Mouse (Mus musculus): ENCODE measurements around the gene Znhit2. TPM values are rescaled to one million over a fixed set of nuclear protein-coding genes. Genes with fewer than 3 reads are reported as not detected.

The Znhit2 gene
- polyA plus RNA-seq, 1 experiment from 2014 or later: 31.0 TPM

Small RNA genes lying within 50 kb of the gene (microRNA-seq; reads per million reads assigned to microRNA genes)
- 1.7 reads per million for gene Mir6988

Other genes with a start within 250 kb of the Znhit2 start
- 20.9 and 21.5 TPM in 2 replicates for gene Frmd8, start 185.9 kb upstream of the Znhit2 start, polyA plus RNA-seq (2015; fragmentation: Nextera tagmentation; extraction: Ambion mirVana)
- 1.5 and 2.0 TPM in 2 replicates for gene Slc25a45, start 183.4 kb upstream of the Znhit2 start, polyA plus RNA-seq (2015; fragmentation: Nextera tagmentation; extraction: Ambion mirVana)
- gene Tigd3, start 167.0 kb upstream of the Znhit2 start, polyA plus RNA-seq (2015; fragmentation: Nextera tagmentation; extraction: Ambion mirVana): 11.0 and 13.7 TPM in 2 replicates
- gene Dpf2, start 148.2 kb upstream of the Znhit2 start, polyA plus RNA-seq (2015; fragmentation: Nextera tagmentation; extraction: Ambion mirVana): 124 and 126 TPM in 2 replicates
- 11.1 and 12.4 TPM in 2 replicates for gene Cdc42ep2, start 136.4 kb upstream of the Znhit2 start, polyA plus RNA-seq (2015; fragmentation: Nextera tagmentation; extraction: Ambion mirVana)
- 31.9 and 34.2 TPM in 2 replicates for gene Pola2, start 97.0 kb upstream of the Znhit2 start, polyA plus RNA-seq (2015; fragmentation: Nextera tagmentation; extraction: Ambion mirVana)
- not detected in 2 replicates for gene Slc22a20, start 75.0 kb upstream of the Znhit2 start, polyA plus RNA-seq (2015; fragmentation: Nextera tagmentation; extraction: Ambion mirVana)
- 1.3 and 2.2 TPM in 2 replicates for gene Capn1, start 45.3 kb upstream of the Znhit2 start, polyA plus RNA-seq (2015; fragmentation: Nextera tagmentation; extraction: Ambion mirVana)
- gene Syvn1, start 14.6 kb upstream of the Znhit2 start, polyA plus RNA-seq (2015; fragmentation: Nextera tagmentation; extraction: Ambion mirVana): 22.6 and 30.3 TPM in 2 replicates
- gene Mrpl49, start 3.4 kb upstream of the Znhit2 start, polyA plus RNA-seq (2015; fragmentation: Nextera tagmentation; extraction: Ambion mirVana): 65.0 and 74.0 TPM in 2 replicates
- 493 and 512 TPM in 2 replicates for gene Fau, start 3.3 kb upstream of the Znhit2 start, polyA plus RNA-seq (2015; fragmentation: Nextera tagmentation; extraction: Ambion mirVana)
- 34.0 and 41.3 TPM in 2 replicates for gene Tm7sf2, start 7.2 kb downstream of the Znhit2 start, polyA plus RNA-seq (2015; fragmentation: Nextera tagmentation; extraction: Ambion mirVana)
- 85.9 and 88.5 TPM in 2 replicates for gene Vps51, start 16.0 kb downstream of the Znhit2 start, polyA plus RNA-seq (2015; fragmentation: Nextera tagmentation; extraction: Ambion mirVana)
- gene Tmem262, start 18.8 kb downstream of the Znhit2 start, polyA plus RNA-seq (2015; fragmentation: Nextera tagmentation; extraction: Ambion mirVana): not detected in 2 replicates
- 2.1 and 3.1 TPM in 2 replicates for gene Gm28374, start 21.1 kb downstream of the Znhit2 start, polyA plus RNA-seq (2015; fragmentation: Nextera tagmentation; extraction: Ambion mirVana)
- 83.3 and 85.7 TPM in 2 replicates for gene Zfpl1, start 23.8 kb downstream of the Znhit2 start, polyA plus RNA-seq (2015; fragmentation: Nextera tagmentation; extraction: Ambion mirVana)
- gene Cdca5, start 23.8 kb downstream of the Znhit2 start, polyA plus RNA-seq (2015; fragmentation: Nextera tagmentation; extraction: Ambion mirVana): 16.5 and 16.7 TPM in 2 replicates
- not detected in 2 replicates for gene AC131692.1, start 33.2 kb downstream of the Znhit2 start, polyA plus RNA-seq (2015; fragmentation: Nextera tagmentation; extraction: Ambion mirVana)
- gene Naaladl1, start 44.6 kb downstream of the Znhit2 start, polyA plus RNA-seq (2015; fragmentation: Nextera tagmentation; extraction: Ambion mirVana): 0.35 and 0.58 TPM in 2 replicates
- 46.4 and 50.5 TPM in 2 replicates for gene Sac3d1, start 57.5 kb downstream of the Znhit2 start, polyA plus RNA-seq (2015; fragmentation: Nextera tagmentation; extraction: Ambion mirVana)
- gene Snx15, start 67.1 kb downstream of the Znhit2 start, polyA plus RNA-seq (2015; fragmentation: Nextera tagmentation; extraction: Ambion mirVana): 40.3 and 50.1 TPM in 2 replicates
- gene Batf2, start 79.8 kb downstream of the Znhit2 start, polyA plus RNA-seq (2015; fragmentation: Nextera tagmentation; extraction: Ambion mirVana): not detected in 2 replicates
- 69.9 and 92.6 TPM in 2 replicates for gene Arl2, start 80.4 kb downstream of the Znhit2 start, polyA plus RNA-seq (2015; fragmentation: Nextera tagmentation; extraction: Ambion mirVana)
- gene Majin, start 123.2 kb downstream of the Znhit2 start, polyA plus RNA-seq (2015; fragmentation: Nextera tagmentation; extraction: Ambion mirVana): not detected in 2 replicates
- not detected in 2 replicates for gene Gpha2, start 165.2 kb downstream of the Znhit2 start, polyA plus RNA-seq (2015; fragmentation: Nextera tagmentation; extraction: Ambion mirVana)
- 106 and 117 TPM in 2 replicates for gene Ppp2r5b, start 174.7 kb downstream of the Znhit2 start, polyA plus RNA-seq (2015; fragmentation: Nextera tagmentation; extraction: Ambion mirVana)
- gene Atg2a, start 180.5 kb downstream of the Znhit2 start, polyA plus RNA-seq (2015; fragmentation: Nextera tagmentation; extraction: Ambion mirVana): 11.2 and 13.1 TPM in 2 replicates
- 105 and 106 TPM in 2 replicates for gene Ehd1, start 215.5 kb downstream of the Znhit2 start, polyA plus RNA-seq (2015; fragmentation: Nextera tagmentation; extraction: Ambion mirVana)
- 0.52 and 1.1 TPM in 2 replicates for gene Cdc42bpg, start 245.3 kb downstream of the Znhit2 start, polyA plus RNA-seq (2015; fragmentation: Nextera tagmentation; extraction: Ambion mirVana)